Mouse (Mus musculus): ENCODE data around the gene Krtap3-1.
"Not testable (repeated sequence)": the region's sequence is repeated elsewhere in the genome, so short reads cannot be mapped to it uniquely, and the experiment has no call there.

Krtap3-1 gene

GRCm38 (mm10) chr11:99566530-99566929 lies at the start of gene Krtap3-1:
Gene Krtap3-1 (minus strand): TSS chr11:99566630.
- no peak for DNase-seq

- no peak for DNase-seq
Measured at GRCm38 (mm10) chr11:99614796-99615363, 48.5 kb upstream of the Krtap3-1 start, which contains the start of gene Krtap2-4. Gene Krtap2-4 (minus strand): TSS chr11:99614846.

GRCm38 (mm10) chr11:99610089-99610488 lies 43.7 kb upstream of the Krtap3-1 start, which contains the start of gene Gm11937:
Gene Gm11937 (minus strand): TSS chr11:99610189.
- not testable (repeated sequence) for DNase-seq

DNA sequence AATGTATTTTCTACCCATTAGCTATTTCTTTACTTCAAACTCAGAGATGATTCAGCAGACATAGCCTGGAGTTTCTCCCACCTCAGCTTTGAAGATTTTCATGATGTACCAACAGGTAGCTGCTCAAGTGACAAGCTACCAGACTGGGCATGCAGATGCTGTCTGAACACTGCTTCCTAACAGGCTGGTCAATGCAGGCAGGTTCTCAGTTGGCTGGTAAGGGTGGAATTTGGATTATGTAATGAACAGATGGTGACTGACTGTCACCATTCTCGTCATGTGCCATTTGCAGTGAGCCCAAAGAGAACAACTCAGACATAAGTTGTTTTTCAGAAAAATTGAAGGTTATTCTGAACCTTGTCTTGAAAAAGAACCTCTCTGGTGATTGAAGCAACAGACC lies 42.7 kb upstream of the Krtap3-1 start:
- no peak for DNase-seq

DNA sequence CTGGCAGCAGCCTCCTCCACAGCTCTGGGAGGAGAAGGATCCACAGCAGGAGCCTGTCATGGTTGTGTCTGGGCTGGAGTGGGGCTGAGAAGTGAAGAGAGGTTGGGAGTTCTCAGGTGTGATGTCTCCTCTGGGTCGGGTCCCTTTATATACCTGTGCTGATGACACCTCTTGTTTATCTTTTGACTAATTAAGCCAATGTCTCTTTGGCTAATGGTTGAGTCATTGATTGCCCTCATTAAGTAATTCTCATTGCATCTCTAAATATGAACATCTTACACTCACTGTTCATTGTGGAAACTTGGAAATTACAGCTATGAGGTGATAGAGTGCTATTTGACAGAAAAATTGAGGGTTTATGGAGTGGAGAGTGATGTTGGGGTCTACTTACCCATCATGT lies 36.8 kb upstream of the Krtap3-1 start, which contains the start of gene Gm11938:
Gm11938 (minus strand) TSS at position 101 of the 400 bp plus-strand sequence.
- not testable (repeated sequence) for DNase-seq

GRCm38 (mm10) chr11:99597742-99598141 lies 31.3 kb upstream of the Krtap3-1 start, which contains the start of gene Krtap9-3:
Gene Krtap9-3 (minus strand): TSS chr11:99598105.
- not testable (repeated sequence) for DNase-seq

DNA sequence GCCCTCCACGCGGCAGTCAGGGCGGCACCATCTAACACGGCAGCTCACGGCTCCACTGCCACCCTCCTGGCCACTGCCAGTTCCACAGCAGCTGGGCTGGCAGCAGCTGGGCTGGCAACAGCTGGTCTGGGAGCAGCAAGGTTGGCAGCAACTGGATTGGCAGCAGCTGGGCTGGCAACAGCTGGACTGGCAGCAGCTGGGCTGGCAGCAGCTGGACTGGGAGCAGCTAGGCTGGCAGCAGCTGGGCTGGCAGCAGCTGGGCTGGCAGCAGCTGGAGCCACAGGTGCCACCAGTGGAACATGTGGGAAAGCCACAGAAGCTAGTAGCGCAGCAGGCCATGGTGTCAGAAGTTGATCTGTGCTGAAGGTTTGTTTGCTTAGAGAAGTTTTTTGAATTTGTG lies 24.6 kb upstream of the Krtap3-1 start, which contains the start of gene Krtap1-3:
Krtap1-3 (minus strand) TSS at position 359 of the 400 bp plus-strand sequence.
- no peak for DNase-seq

DNA sequence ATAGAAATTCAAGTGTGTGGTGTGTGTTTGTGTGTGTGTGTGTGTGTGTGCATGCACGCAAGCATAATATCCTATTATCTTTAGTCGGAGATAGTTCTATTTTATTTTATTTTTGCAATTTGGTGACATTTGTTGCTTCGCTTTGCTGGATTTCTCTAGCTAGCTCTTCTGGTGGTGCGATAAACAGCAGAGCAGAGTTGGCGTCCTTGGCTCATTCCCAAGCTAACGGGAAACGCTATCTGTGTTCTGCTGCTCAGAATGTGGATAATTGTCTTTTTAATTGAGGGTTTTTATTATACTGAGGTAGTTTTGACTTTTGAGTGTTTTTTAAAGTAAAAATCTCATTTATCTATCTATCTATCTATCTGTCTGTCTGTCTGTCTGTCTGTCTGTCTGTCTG lies 18.7 kb upstream of the Krtap3-1 start:
- no peak for DNase-seq

- no peak for DNase-seq
Measured at GRCm38 (mm10) chr11:99583245-99583704, 16.8 kb upstream of the Krtap3-1 start, which contains the start of gene Krtap1-4. Gene Krtap1-4 (minus strand): TSS chr11:99583654.

GRCm38 (mm10) chr11:99581564-99581963 lies 15.1 kb upstream of the Krtap3-1 start:
- DNase-seq = no peak

DNA sequence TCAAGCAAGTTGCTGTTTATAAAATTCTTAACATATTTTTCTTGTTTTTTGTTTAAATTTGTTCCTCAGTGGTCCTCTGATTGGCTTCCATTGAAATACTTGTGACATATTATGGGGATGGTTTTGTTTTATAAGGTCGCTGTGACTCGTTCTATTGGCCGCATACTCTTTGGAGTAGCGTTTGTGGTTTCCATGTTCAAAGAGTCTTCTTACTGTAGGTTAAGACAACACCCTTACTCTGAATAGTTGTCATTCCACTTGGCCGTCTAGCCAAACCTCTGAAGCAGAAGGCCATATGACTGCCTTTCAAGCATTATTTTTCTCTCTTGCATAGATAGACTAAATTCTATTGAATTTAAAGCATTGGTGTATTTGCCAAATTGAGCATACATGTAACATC lies 14.6 kb upstream of the Krtap3-1 start:
- no peak for DNase-seq

GRCm38 (mm10) chr11:99580636-99581035 lies 14.2 kb upstream of the Krtap3-1 start, which contains the start of gene Krtap1-5:
Gene Krtap1-5 (minus strand): TSS chr11:99581016.
- DNase-seq = no peak

- DNase-seq = peak; percentile 66 to 77
Measured at GRCm38 (mm10) chr11:99574106-99574505, 7.7 kb upstream of the Krtap3-1 start.

- no peak for DNase-seq
Measured at GRCm38 (mm10) chr11:99573164-99573563, 6.7 kb upstream of the Krtap3-1 start.

GRCm38 (mm10) chr11:99562580-99562979 lies 3.9 kb downstream of the Krtap3-1 start:
- DNase-seq = no peak

GRCm38 (mm10) chr11:99559366-99559765 lies 7.1 kb downstream of the Krtap3-1 start, which contains the start of gene Gm11939:
Gene Gm11939 (minus strand): TSS chr11:99559466.
- DNase-seq = no peak

DNA sequence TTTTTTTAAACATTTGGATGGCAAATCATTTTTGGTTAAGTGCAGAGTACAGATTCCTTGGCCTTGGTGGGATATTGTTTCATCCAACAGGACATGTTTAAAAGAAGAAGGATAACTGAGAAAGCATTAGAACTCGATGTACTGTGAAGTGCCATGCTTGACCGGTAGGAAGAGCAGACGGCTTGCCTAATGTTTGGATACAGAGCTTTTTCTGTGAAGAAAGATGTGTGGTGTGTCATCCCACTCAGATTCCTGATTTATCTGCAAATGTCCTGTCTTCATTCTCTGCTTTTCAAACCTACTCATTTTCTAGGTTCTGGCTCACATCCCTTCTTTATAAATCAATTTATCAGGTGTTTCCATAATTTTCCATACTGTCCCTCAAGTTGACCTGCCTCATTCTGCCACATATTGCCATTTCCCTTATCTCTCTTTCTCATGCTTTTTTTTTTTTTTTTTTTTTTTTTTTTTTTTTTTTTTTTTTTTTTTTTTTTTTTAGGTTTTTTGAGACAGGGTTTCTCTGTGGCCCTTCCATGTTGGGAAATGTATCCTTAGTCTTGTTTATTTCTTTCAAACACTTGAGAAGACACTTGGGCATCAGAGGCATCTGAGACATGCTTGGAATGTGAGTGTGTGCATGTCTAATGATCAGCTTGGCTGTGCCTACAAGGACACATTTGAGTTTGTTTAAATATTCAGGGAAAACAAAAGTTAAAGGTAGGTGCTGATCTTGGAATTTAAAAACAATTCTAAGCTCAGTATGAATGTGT lies 8.3 kb downstream of the Krtap3-1 start:
- DNase-seq = no peak

- DNase-seq = no peak
Measured at GRCm38 (mm10) chr11:99556753-99557152, 9.7 kb downstream of the Krtap3-1 start, which contains the start of gene Krtap3-2. Gene Krtap3-2 (minus strand): TSS chr11:99556853.

DNA sequence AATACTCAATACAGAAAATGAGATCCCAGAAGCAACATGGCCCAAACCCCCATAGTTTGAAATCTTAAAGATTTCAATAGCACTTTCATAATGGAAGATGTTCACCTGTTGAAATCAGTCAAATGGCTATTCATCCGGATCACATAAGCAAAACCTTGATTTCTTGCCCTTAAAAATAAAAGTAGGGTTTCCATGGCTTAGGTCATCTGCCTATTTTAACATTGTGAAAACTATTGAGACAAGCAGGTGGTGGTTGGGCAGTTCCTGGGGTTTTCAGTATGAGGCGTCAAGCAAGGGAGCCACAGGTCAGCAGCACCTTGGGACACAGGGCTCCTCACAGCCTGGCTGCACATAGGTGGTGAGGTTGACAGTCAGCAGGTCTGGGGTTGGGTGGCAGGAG lies 10.2 kb downstream of the Krtap3-1 start:
- no peak for DNase-seq

GRCm38 (mm10) chr11:99550765-99551164 lies 15.7 kb downstream of the Krtap3-1 start, which contains the start of gene Krtap3-3:
Gene Krtap3-3 (minus strand): TSS chr11:99550865.
- no peak for DNase-seq

DNA sequence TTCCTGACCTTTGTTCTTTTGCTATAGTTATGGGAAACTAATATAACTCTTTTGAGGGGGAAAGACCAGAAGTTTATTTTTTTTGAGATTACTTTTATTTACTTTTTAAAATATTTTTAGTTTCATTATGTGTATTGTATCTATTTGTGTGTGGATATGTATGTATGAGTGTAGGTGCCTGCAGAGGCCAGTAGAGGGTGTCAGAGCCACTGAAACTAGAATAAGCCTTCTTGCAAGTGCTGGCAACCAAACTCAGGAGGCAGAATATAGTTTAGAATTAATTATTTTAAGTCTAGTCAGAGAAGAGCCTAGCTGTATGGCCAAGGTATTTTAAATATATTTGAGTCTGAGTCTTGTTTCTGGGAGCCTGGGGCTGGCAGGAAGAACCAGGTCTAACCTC lies 18.5 kb downstream of the Krtap3-1 start:
- DNase-seq = no peak

- DNase-seq = peak; percentile 56
Measured at GRCm38 (mm10) chr11:99539721-99540120, 26.7 kb downstream of the Krtap3-1 start.

- DNase-seq = no peak
Measured at GRCm38 (mm10) chr11:99521288-99521860, 45.1 kb downstream of the Krtap3-1 start, which contains the start of gene Krt39. Gene Krt39 (minus strand): TSS chr11:99521338.
